In genomic region chr15:83563327-83563856, GRCm38 (mm10) we compare ENCODE assay signal across 8 mouse cellular contexts. TPM values are rescaled to one million over a fixed set of nuclear protein-coding genes. Genes with fewer than 3 reads are reported as not detected.
DNase-seq lines count a peak whose midpoint lies in the region; ATAC-seq and TF ChIP-seq lines count a peak whose summit lies in the region.

Tspo (plus strand) TSS chr15:83563592.
Mcat (minus strand) TSS chr15:83563787.

- H3K4me1 ChIP-seq in MEL (ENCODE audit: control insufficient read depth in 1 of 2, insufficient read depth in 2 of 2, low read length in 2 of 2) = peaks cover 9 to 31% of the 10 kb centered on the region in 2 experiments
- peaks cover 24% of the 10 kb centered on the region for H3K4me1 ChIP-seq in brown adipose tissue, adult 24 weeks (ENCODE audit: control insufficient read depth, insufficient read depth, insufficient read length, low read length)
- H3K4me1 ChIP-seq in intestine, embryonic 15.5 days (replicated peaks) = peaks cover 12% of the 10 kb centered on the region; the same call in 1 of the 2 replicates
- peaks cover 30% of the 10 kb centered on the region for H3K4me1 ChIP-seq in liver, postnatal 0 days (ENCODE audit: insufficient read depth)
- peaks cover 19% of the 10 kb centered on the region for H3K4me1 ChIP-seq in neural tube, embryonic 15.5 days

- TF ChIP-seq POLR2A in MEL (IDR thresholded peaks at IDR 0.05; ENCODE audit: control insufficient read depth in 1 of 2, insufficient read depth in 1 of 2, low read depth in 1 of 2, low read length in 2 of 2, poor library complexity in 1 of 2) = no peak; a peak in 1 of 4 replicates

- WGBS in intestine, embryonic 15.5 days = under 1% methylated on average over 28 of the region's 28 CpGs
- WGBS in liver, postnatal 0 days (ENCODE audit: insufficient replicate concordance) = 0% methylated on average over 26 of the region's 28 CpGs
- under 1% methylated on average over 27 of the region's 28 CpGs for WGBS in neural tube, embryonic 15.5 days

- H3K36me3 ChIP-seq in MEL (ENCODE audit: control insufficient read depth in 1 of 2, insufficient read depth in 2 of 2, low read length in 2 of 2) = peaks cover 0 to 13% of the 10 kb centered on the region in 2 experiments; a peak in 2 of 4 replicates
- no peaks in the 10 kb centered on the region for H3K36me3 ChIP-seq in intestine, embryonic 15.5 days
- no peaks in the 10 kb centered on the region for H3K36me3 ChIP-seq in liver, postnatal 0 days (replicated peaks; ENCODE audit: insufficient read depth, low read length)
- H3K36me3 ChIP-seq in neural tube, embryonic 15.5 days = no peaks in the 10 kb centered on the region

- H3K4me2 ChIP-seq in intestine, embryonic 15.5 days (replicated peaks) = peak within 1 kb of the TSS; percentile 98
- peak within 1 kb of the TSS; percentile 90 for H3K4me2 ChIP-seq in liver, postnatal 0 days (ENCODE audit: low read depth, low read length)
- H3K4me2 ChIP-seq in neural tube, embryonic 15.5 days = peak within 1 kb of the TSS; percentile 68

- DNase-seq in MEL (ENCODE audit: low read depth, low spot score) = peak; percentile 80
- DNase-seq in gonadal fat pad, adult 2 months (ENCODE audit: low read depth) = no peak
- peak; percentile 88 for DNase-seq in liver, postnatal 0 days
- peak; percentile 26 for DNase-seq in urinary bladder, postnatal 10 days (ENCODE audit: low spot score)
- DNase-seq in left cerebral cortex, adult 9 months (ENCODE audit: low spot score in 2 of 2) = no peak

- no peaks in the 10 kb centered on the region for H3K9me3 ChIP-seq in MEL (replicated peaks; ENCODE audit: insufficient read depth, low read length)
- H3K9me3 ChIP-seq in intestine, embryonic 15.5 days = no peaks in the 10 kb centered on the region
- no peaks in the 10 kb centered on the region for H3K9me3 ChIP-seq in liver, postnatal 0 days (ENCODE audit: low read length)
- no peaks in the 10 kb centered on the region for H3K9me3 ChIP-seq in neural tube, embryonic 15.5 days (replicated peaks)

- TF ChIP-seq CTCF in MEL (IDR thresholded peaks at IDR 0.05 in 2 of 3, conservative IDR thresholded peaks at IDR 0.05 in 1 of 3; ENCODE audit: control insufficient read depth in 1 of 3, insufficient read depth in 1 of 3, low read depth in 2 of 3, low read length in 3 of 3, poor library complexity in 1 of 3, severe bottlenecking in 1 of 3) = no peak
- TF ChIP-seq CTCF in liver, postnatal 0 days (IDR thresholded peaks at IDR 0.05; ENCODE audit: low read depth) = peak; percentile 10

- peak within 1 kb of the TSS; percentile 74 for H3K9ac ChIP-seq in MEL (ENCODE audit: control insufficient read depth, low read depth, low read length, poor library complexity, severe bottlenecking)
- peak within 1 kb of the TSS; percentile 59 for H3K9ac ChIP-seq in intestine, embryonic 15.5 days
- peak within 1 kb of the TSS; percentile 75 for H3K9ac ChIP-seq in liver, postnatal 0 days (replicated peaks)
- peak within 1 kb of the TSS; percentile 33 for H3K9ac ChIP-seq in neural tube, embryonic 15.5 days (replicated peaks)

- no peak for TF ChIP-seq RAD21 in MEL (IDR thresholded peaks at IDR 0.05; ENCODE audit: low read depth, low read length)

- no peaks in the 10 kb centered on the region for H3K27me3 ChIP-seq in MEL (ENCODE audit: control insufficient read depth in 1 of 2, insufficient read depth in 2 of 2, low read length in 2 of 2)
- no peaks in the 10 kb centered on the region for H3K27me3 ChIP-seq in intestine, embryonic 15.5 days (replicated peaks)
- H3K27me3 ChIP-seq in liver, postnatal 0 days (ENCODE audit: insufficient read depth, low read length) = no peaks in the 10 kb centered on the region
- H3K27me3 ChIP-seq in neural tube, embryonic 15.5 days (replicated peaks) = peaks cover 15% of the 10 kb centered on the region

- peaks cover 2% of the 10 kb centered on the region; the same call in 1 of the 2 replicates for H3K79me2 ChIP-seq in MEL (ENCODE audit: control insufficient read depth, insufficient read depth, low read length, poor library complexity)

- peak within 1 kb of the TSS; percentile 72 to 95 for H3K4me3 ChIP-seq in MEL (ENCODE audit: control insufficient read depth in 1 of 2, insufficient read depth in 1 of 2, low read depth in 2 of 2, low read length in 2 of 2)
- H3K4me3 ChIP-seq in brown adipose tissue, adult 24 weeks (ENCODE audit: insufficient read depth, low read depth, low read length) = peak within 1 kb of the TSS; percentile 68
- H3K4me3 ChIP-seq in intestine, embryonic 15.5 days (replicated peaks) = peak within 1 kb of the TSS; percentile 54
- H3K4me3 ChIP-seq in liver, postnatal 0 days (ENCODE audit: low read depth, low read length) = peak within 1 kb of the TSS; percentile 72
- H3K4me3 ChIP-seq in neural tube, embryonic 15.5 days (replicated peaks) = peak within 1 kb of the TSS; percentile 34

- H3K27ac ChIP-seq in MEL (ENCODE audit: control insufficient read depth, low read depth, low read length) = peak within 1 kb of the TSS; percentile 74
- peak within 1 kb of the TSS; percentile 67 for H3K27ac ChIP-seq in brown adipose tissue, adult 24 weeks (replicated peaks; ENCODE audit: low read depth, low read length)
- peak within 1 kb of the TSS; percentile 59; the same call in 1 of the 2 replicates for H3K27ac ChIP-seq in intestine, embryonic 15.5 days
- peak within 1 kb of the TSS; percentile 94 for H3K27ac ChIP-seq in liver, postnatal 0 days (ENCODE audit: low read depth)
- H3K27ac ChIP-seq in neural tube, embryonic 15.5 days (replicated peaks) = no peak within 1 kb of the TSS

- no peak for TF ChIP-seq EP300 in MEL (IDR thresholded peaks at IDR 0.05; ENCODE audit: low read depth in 1 of 2, low read length in 2 of 2)
- no peak for TF ChIP-seq EP300 in liver, postnatal 0 days (IDR thresholded peaks at IDR 0.05; ENCODE audit: low read depth)

- ATAC-seq in intestine, embryonic 15.5 days = peak; percentile 81
- peak; percentile 81 for ATAC-seq in liver, postnatal 0 days
- ATAC-seq in neural tube, embryonic 15.5 days (ENCODE audit: low FRiP score) = no peak

TF ChIP-seq in MEL, 35 proteins besides CTCF, POLR2A, EP300 and RAD21 (continues in another document):
- TF ChIP-seq USF2 (IDR thresholded peaks at IDR 0.05; ENCODE audit: borderline replicate concordance in 1 of 2, insufficient read depth in 1 of 2, low read depth in 1 of 2, low read length in 2 of 2) (no peak), ZC3H11A (IDR thresholded peaks at IDR 0.05; ENCODE audit: low read depth, low read length) (no peak), TCF12 (IDR thresholded peaks at IDR 0.05; ENCODE audit: low read depth, low read length) (no peak), SMC3 (IDR thresholded peaks at IDR 0.05; ENCODE audit: low read depth, low read length) (no peak), USF1 (IDR thresholded peaks at IDR 0.05; ENCODE audit: low read depth, low read length) (no peak), ZMIZ1 (IDR thresholded peaks at IDR 0.05; ENCODE audit: low read depth, low read length) (no peak), SIN3A (IDR thresholded peaks at IDR 0.05; ENCODE audit: low read length) (0 out of 2 replicates have a peak, but pooled peaks have one; percentile 38), NRF1 (IDR thresholded peaks at IDR 0.05; ENCODE audit: insufficient read depth, low read depth, low read length, poor library complexity, severe bottlenecking) (peak; percentile 53; the same call in 1 of the 2 replicates), CHD1 (IDR thresholded peaks at IDR 0.05; ENCODE audit: low read depth, low read length) (no peak), MYB (IDR thresholded peaks at IDR 0.05; ENCODE audit: low read depth, low read length) (no peak), ETS1 (IDR thresholded peaks at IDR 0.05; ENCODE audit: low read depth, low read length) (no peak), UBTF (IDR thresholded peaks at IDR 0.05; ENCODE audit: borderline replicate concordance, insufficient read depth, low read depth, low read length) (no peak), TAL1 (IDR thresholded peaks at IDR 0.05; ENCODE audit: low read length) (no peak), GABPA (IDR thresholded peaks at IDR 0.05; ENCODE audit: low read depth, low read length) (no peak), MAX (IDR thresholded peaks at IDR 0.05; ENCODE audit: low read length) (no peak), POLR2AphosphoS2 (IDR thresholded peaks at IDR 0.05; ENCODE audit: low read length) (no peak; the same call in 1 of the 2 replicates), MEF2A (IDR thresholded peaks at IDR 0.05; ENCODE audit: extremely low read depth, insufficient replicate concordance, low read depth, low read length, poor library complexity, severe bottlenecking) (no peak), CHD2 (IDR thresholded peaks at IDR 0.05; ENCODE audit: low read length) (no peak), MAZ (IDR thresholded peaks at IDR 0.05; ENCODE audit: low read depth, low read length) (no peak), TBP (IDR thresholded peaks at IDR 0.05; ENCODE audit: low read depth, low read length) (no peak), ELF1 (IDR thresholded peaks at IDR 0.05; ENCODE audit: low read depth, low read length) (no peak), GATA1 (IDR thresholded peaks at IDR 0.05; ENCODE audit: low read depth, low read length) (no peak), ZKSCAN1 (IDR thresholded peaks at IDR 0.05; ENCODE audit: low read depth, low read length) (no peak)

RNA-seq across cellular contexts. Expression of gene Tspo, which starts in this region (rescaled TPM):
- total RNA-seq in MEL (2012; rRNA removed) = 61.3 and 80.0 TPM in 2 replicates
- 10 to 100 TPM in 1 of 2 experiments, not detected in 1; 66.5 TPM for polyA plus RNA-seq in MEL (2012; ENCODE audit: insufficient read depth in 1 of 2, insufficient read length in 2 of 2, low read depth in 1 of 2, low replicate concordance in 2 of 2, missing spikeins in 1 of 2)
- polyA plus RNA-seq in brown adipose tissue, adult 24 weeks (2012; ENCODE audit: insufficient read depth, insufficient read length, missing spikeins) = 723 and 770 TPM in 2 replicates
- 493 and 738 TPM in 2 replicates for polyA plus RNA-seq in gonadal fat pad, adult 2 months (2012; rRNA removed)
- polyA plus RNA-seq in intestine, embryonic 15.5 days (2015; fragmentation: Nextera tagmentation; extraction: Ambion mirVana) = 98.0 and 120 TPM in 2 replicates
- polyA plus RNA-seq in liver, postnatal 0 days (2015; fragmentation: Nextera tagmentation; extraction: Ambion mirVana) = 168 and 183 TPM in 2 replicates
- polyA plus RNA-seq in neural tube, embryonic 15.5 days (2015; fragmentation: Nextera tagmentation; extraction: Ambion mirVana) = 9.6 and 30.0 TPM in 2 replicates

RNA-seq across cellular contexts. Expression of gene Mcat, which starts in this region (rescaled TPM):
- total RNA-seq in MEL (2012; rRNA removed) = 32.6 and 35.9 TPM in 2 replicates
- 10 to 100 TPM in 1 of 2 experiments, not detected in 1; 28.8 TPM for polyA plus RNA-seq in MEL (2012; ENCODE audit: insufficient read depth in 1 of 2, insufficient read length in 2 of 2, low read depth in 1 of 2, low replicate concordance in 2 of 2, missing spikeins in 1 of 2)
- 29.1 and 29.6 TPM in 2 replicates for polyA plus RNA-seq in brown adipose tissue, adult 24 weeks (2012; ENCODE audit: insufficient read depth, insufficient read length, missing spikeins)
- polyA plus RNA-seq in gonadal fat pad, adult 2 months (2012; rRNA removed) = 27.0 and 31.7 TPM in 2 replicates
- 31.4 TPM in 2 replicates for polyA plus RNA-seq in intestine, embryonic 15.5 days (2015; fragmentation: Nextera tagmentation; extraction: Ambion mirVana)
- 20.0 and 20.5 TPM in 2 replicates for polyA plus RNA-seq in liver, postnatal 0 days (2015; fragmentation: Nextera tagmentation; extraction: Ambion mirVana)
- 31.4 and 36.6 TPM in 2 replicates for polyA plus RNA-seq in neural tube, embryonic 15.5 days (2015; fragmentation: Nextera tagmentation; extraction: Ambion mirVana)

Comparison
In these comparisons a context has a peak if more than half of its experiments do, and no peak if none do; other contexts are left out.
1. DNase-seq: peak in MEL (single experiment), liver, postnatal 0 days (single experiment) and urinary bladder, postnatal 10 days (single experiment); none in gonadal fat pad, adult 2 months (single experiment) and left cerebral cortex, adult 9 months (0 of 2).
2. Peak in every context shown above with its lines, with median percentiles within 50 percentile points of each other: H3K4me3 ChIP-seq, H3K9ac ChIP-seq and H3K4me2 ChIP-seq.